Mouse (Mus musculus) left cerebral cortex, postnatal 4 days (tissue): ENCODE data around the gene Dync2li1. TPM values are rescaled to one million over a fixed set of nuclear protein-coding genes. Genes with fewer than 3 reads are reported as not detected.

ENCODE experiments used
- DNase-seq: peaks from one replicate; pipeline ENCODE4 v3.0.0-alpha.2; 2022
- intact Hi-C: fragments of 180-260 bp; cut with DNase I; formaldehyde crosslinking; loops from one replicate; pipeline ENCODE4 v1.15.1; 2025
- total RNA-seq, 2 experiments: library from RNA; stranded (reverse); gene quantifications; 2 replicates each; pipeline ENCODE4 v1.2.3; 2021

Dync2li1 gene
- total RNA-seq, 2 experiments from 2014 or later: 20.1 to 22.8 TPM

GRCm38 (mm10) chr17:84642324-84642723, 16.0 kb downstream of the Dync2li1 start:
- DNase-seq: no peak
- intact Hi-C loops: no loop called here

GRCm38 (mm10) chr17:84644292-84645050, 18.2 kb downstream of the Dync2li1 start:
- intact Hi-C loops: no loop called here
- no peak for DNase-seq

- intact Hi-C loops: no loop called here
- DNase-seq: no peak
Observed at GRCm38 (mm10) chr17:84645119-84645518, 18.8 kb downstream of the Dync2li1 start.

- intact Hi-C loops: no loop called here
Observed at GRCm38 (mm10) chr17:84645894-84646293, 19.6 kb downstream of the Dync2li1 start.

GRCm38 (mm10) chr17:84646477-84646876, 20.2 kb downstream of the Dync2li1 start:
- DNase-seq: no peak
- intact Hi-C loops: no loop called here

More at GRCm38 (mm10) chr17:84645894-84646293, 19.6 kb downstream of the Dync2li1 start:
- no peak for DNase-seq

GRCm38 (mm10) chr17:84647630-84648029, 21.3 kb downstream of the Dync2li1 start:
- intact Hi-C loops: no loop called here

GRCm38 (mm10) chr17:84650302-84651017, 24.2 kb downstream of the Dync2li1 start:
- DNase-seq: no peak
- intact Hi-C loops: no loop called here

More at GRCm38 (mm10) chr17:84647630-84648029, 21.3 kb downstream of the Dync2li1 start:
- DNase-seq: no peak

GRCm38 (mm10) chr17:84653544-84653943, 27.2 kb downstream of the Dync2li1 start:
- no peak for DNase-seq
- intact Hi-C loops: no loop called here

- DNase-seq: no peak
- intact Hi-C loops: no loop called here
Observed at GRCm38 (mm10) chr17:84656205-84656604, 29.9 kb downstream of the Dync2li1 start.

GRCm38 (mm10) chr17:84656653-84657421, 30.5 kb downstream of the Dync2li1 start:
- no peak for DNase-seq
- intact Hi-C loops: no loop called here

GRCm38 (mm10) chr17:84657422-84657732, 31.1 kb downstream of the Dync2li1 start:
- no peak for DNase-seq
- intact Hi-C loops: no loop called here

- DNase-seq: no peak
- intact Hi-C loops: no loop called here
Observed at GRCm38 (mm10) chr17:84657782-84658181, 31.5 kb downstream of the Dync2li1 start.

GRCm38 (mm10) chr17:84658195-84658594, 31.9 kb downstream of the Dync2li1 start:
- intact Hi-C loops: no loop called here
- DNase-seq: no peak

GRCm38 (mm10) chr17:84658951-84659350, 32.7 kb downstream of the Dync2li1 start:
- intact Hi-C loops: no loop called here
- DNase-seq: no peak

- intact Hi-C loops: no loop called here
Observed at GRCm38 (mm10) chr17:84665053-84665452, 38.8 kb downstream of the Dync2li1 start.

GRCm38 (mm10) chr17:84665691-84666090, 39.4 kb downstream of the Dync2li1 start:
- no peak for DNase-seq
- intact Hi-C loops: no loop called here

More at GRCm38 (mm10) chr17:84665053-84665452, 38.8 kb downstream of the Dync2li1 start:
- no peak for DNase-seq

- DNase-seq: no peak
- intact Hi-C loops: no loop called here
Observed at GRCm38 (mm10) chr17:84667848-84668247, 41.6 kb downstream of the Dync2li1 start.

GRCm38 (mm10) chr17:84672376-84673369, 46.4 kb downstream of the Dync2li1 start:
- intact Hi-C loops: no loop called here
- no peak for DNase-seq

GRCm38 (mm10) chr17:84674048-84674447, 47.8 kb downstream of the Dync2li1 start:
- intact Hi-C loops: no loop called here
- DNase-seq: no peak

GRCm38 (mm10) chr17:84675204-84675603, 48.9 kb downstream of the Dync2li1 start:
- intact Hi-C loops: no loop called here
- DNase-seq: no peak
